Mouse (Mus musculus): ENCODE data around the gene Psip1. TPM values are rescaled to one million over a fixed set of nuclear protein-coding genes. Genes with fewer than 3 reads are reported as not detected.

Gene Psip1
- total RNA-seq, 4 experiments from 2014 or later = 206 to 215 (median 209) TPM

GRCm38 (mm10) chr4:83417820-83418186, 68.5 kb downstream of the Psip1 start:
- DNase-seq (ENCODE audit: low spot score in 2 of 2) = no peak

GRCm38 (mm10) chr4:83417160-83417819, 69.0 kb downstream of the Psip1 start, which contains the start of gene Snapc3:
Gene Snapc3 (plus strand): TSS chr4:83417724.
- peak; percentile 88 to 95 for DNase-seq (ENCODE audit: low spot score in 2 of 2)

GRCm38 (mm10) chr4:83414241-83414824, 71.9 kb downstream of the Psip1 start:
- no peak for DNase-seq (ENCODE audit: low spot score in 2 of 2)

- DNase-seq (ENCODE audit: low spot score in 2 of 2) = no peak
Observed at GRCm38 (mm10) chr4:83412060-83412459, 74.2 kb downstream of the Psip1 start.

- DNase-seq (ENCODE audit: low spot score in 2 of 2) = no peak
Observed at GRCm38 (mm10) chr4:83409867-83410505, 76.3 kb downstream of the Psip1 start.

GRCm38 (mm10) chr4:83407688-83408087, 78.6 kb downstream of the Psip1 start:
- no peak for DNase-seq (ENCODE audit: low spot score in 2 of 2)

Other genes with a start within 250 kb of the Psip1 start
- 10 to 100 TPM; 52.4 to 61.8 (median 54.5) TPM for gene Ttc39b, start 162.2 kb downstream of the Psip1 start, total RNA-seq (2022)
- gene Snapc3, start 68.7 kb downstream of the Psip1 start, total RNA-seq (2022) = 10 to 100 TPM; 33.7 to 38.5 (median 35.4) TPM
- gene Ccdc171, start 39.1 kb upstream of the Psip1 start, total RNA-seq (2022) = 1 to 10 TPM; 3.8 to 4.5 (median 3.8) TPM